Mouse (Mus musculus) lung, postnatal 0 days (tissue): ENCODE results near the gene Grifin.

Source experiments
- CTCF ChIP-seq: IDR thresholded peaks from 2 replicates; pipeline ENCODE4 v1.5.1; 2016; ENCODE audit warnings: antibody characterized with exemption, mild to moderate bottlenecking
- EP300 ChIP-seq: IDR thresholded peaks from 2 replicates; pipeline ENCODE4 v1.6.1; 2016; ENCODE audit warnings: antibody characterized with exemption, mild to moderate bottlenecking, control low read depth

DNA sequence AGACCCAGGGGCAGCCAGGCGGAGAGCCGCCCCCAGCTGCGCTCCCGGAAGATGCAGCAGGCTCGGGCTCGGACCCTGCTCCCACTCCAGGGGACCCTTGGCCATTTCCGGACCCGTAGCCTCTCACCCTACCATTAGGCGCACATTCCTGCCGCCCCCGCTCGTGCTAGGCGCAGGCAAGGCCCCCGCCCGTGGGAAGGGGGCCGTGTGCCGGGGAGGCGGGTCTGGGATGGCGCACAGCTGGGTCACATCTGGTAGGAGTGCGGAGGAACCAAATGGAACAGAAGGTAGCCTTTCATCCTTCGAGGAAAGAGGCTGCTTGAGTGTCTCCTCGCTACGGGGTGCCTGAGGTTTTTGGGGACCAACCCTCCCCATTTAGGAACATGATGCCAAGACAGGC, 41.5 kb upstream of the Grifin start:
- no peak for TF ChIP-seq CTCF
- no peak for TF ChIP-seq EP300
